Mouse (Mus musculus): Measurements from ENCODE around the gene Wwc2.
A peak's percentile ranks its signal among the peaks of the same experiment; 100 is the strongest.
"Not testable (repeated sequence)": the region's sequence is repeated elsewhere in the genome, so short reads cannot be mapped to it uniquely, and the experiment has no call there.

Gene Wwc2

DNA sequence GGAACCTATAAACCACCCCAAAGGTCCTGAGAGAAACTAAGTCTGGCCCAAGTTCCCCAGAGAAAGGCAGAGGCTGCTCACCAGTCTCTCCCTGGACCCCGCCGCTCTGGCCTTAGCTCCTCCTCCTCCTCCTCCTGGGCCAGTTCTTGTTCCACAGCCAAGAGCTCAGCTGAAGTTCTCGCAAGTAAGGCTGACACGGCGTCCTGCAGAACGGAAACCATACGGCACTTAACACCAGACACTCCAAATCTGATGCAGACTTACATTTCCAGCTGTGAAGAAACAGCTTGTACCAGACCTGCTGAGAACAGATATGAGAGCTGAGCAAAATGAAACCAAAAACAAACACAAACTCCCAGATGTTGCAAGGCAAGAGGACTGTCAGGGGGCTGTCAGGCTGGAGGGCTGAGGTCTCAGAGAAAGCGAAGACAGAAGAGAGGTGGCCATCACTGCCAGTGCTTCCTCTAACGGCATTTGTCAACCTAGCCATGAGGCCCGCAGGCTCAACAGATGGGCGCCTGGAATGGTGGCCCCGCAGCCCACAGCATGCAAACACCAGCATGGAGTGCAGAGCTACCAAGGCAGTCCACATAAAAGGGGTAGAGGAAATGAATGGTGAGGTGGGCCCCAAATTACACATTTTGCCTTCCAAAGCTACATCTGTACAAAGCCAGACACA, 138.8 kb downstream of the Wwc2 start:
- peak; percentile 17 to 39 for DNase-seq (ENCODE audit: low spot score in 2 of 2)

DNA sequence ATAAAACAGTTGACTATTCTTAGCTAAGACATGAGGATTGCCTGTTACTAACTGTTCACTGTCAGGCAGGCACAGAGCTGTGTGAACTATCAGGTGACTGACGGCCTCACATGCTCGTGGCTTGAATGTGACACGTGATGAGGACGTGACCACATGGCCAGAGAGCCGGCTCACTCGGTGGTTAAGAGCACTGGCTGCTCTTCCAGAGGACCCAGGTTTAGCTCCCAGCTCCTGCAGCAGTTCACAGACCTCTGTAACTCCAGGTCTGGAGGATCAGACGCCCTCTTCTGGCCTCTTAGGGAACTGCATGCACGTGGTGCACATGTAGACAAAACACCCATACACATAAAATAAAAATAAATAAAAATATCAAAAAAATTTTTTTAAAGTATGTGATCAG, 140.9 kb downstream of the Wwc2 start:
- peak in 1 of 2 experiments; percentile 59 for DNase-seq (ENCODE audit: low spot score in 2 of 2)

- DNase-seq (ENCODE audit: low spot score in 2 of 2), result no peak
These were observed 142.8 kb downstream of the Wwc2 start for GRCm38 (mm10) chr8:47847931-47848330.

DNA sequence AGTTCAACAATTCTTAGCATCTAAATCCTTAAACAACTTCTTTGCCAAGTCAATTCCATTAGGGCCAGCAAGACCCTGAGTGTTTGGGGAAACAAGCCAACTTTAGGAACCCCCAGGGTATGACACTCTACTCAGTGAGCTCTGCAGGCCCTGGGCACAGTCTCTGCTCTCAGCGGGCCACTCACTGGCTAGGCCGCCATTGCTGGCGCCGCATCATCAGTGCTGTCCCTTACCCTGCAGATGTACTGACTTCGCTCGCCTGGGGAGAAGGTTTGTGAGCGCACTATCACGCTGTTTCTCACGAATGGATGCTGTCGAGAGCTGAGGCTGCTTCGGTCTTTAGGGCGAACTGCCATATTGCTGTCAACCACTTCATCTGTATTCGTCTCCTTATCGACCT, 143.6 kb downstream of the Wwc2 start:
- DNase-seq (ENCODE audit: low spot score in 2 of 2), result no peak

- no peak for DNase-seq (ENCODE audit: low spot score in 2 of 2)
These were observed 144.8 kb downstream of the Wwc2 start for GRCm38 (mm10) chr8:47845956-47846355.

DNA sequence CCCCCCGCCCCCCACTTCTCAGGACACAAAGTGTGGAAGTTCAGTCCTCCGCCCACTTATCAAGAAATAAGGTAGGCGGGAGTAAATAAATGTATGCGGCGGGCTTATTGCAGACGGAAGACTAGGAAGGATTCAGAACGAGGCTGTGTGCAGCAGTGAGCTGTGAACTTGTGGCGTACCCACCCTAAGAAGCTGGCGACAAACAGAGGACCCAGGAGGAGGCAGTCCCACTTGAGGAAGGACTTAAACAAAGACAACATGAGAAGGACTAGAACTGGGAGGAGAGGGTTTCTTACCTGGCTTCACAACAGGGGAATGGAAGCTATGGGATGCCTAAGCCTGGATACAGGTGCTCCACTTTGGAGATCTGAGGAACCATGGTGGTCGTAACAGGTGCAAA, 147.1 kb downstream of the Wwc2 start:
- DNase-seq (ENCODE audit: low spot score in 2 of 2), result no peak

- DNase-seq (ENCODE audit: low spot score in 2 of 2), result no peak
These were observed 147.7 kb downstream of the Wwc2 start for GRCm38 (mm10) chr8:47843063-47843462.

- DNase-seq (ENCODE audit: low spot score in 2 of 2), result no peak
These were observed 156.8 kb downstream of the Wwc2 start for GRCm38 (mm10) chr8:47833944-47834343.

- DNase-seq (ENCODE audit: low spot score in 2 of 2), result no peak
These were observed 158.1 kb downstream of the Wwc2 start for GRCm38 (mm10) chr8:47832616-47833015.

GRCm38 (mm10) chr8:47826911-47827310, 163.8 kb downstream of the Wwc2 start:
- DNase-seq (ENCODE audit: low spot score in 2 of 2), result no peak

DNA sequence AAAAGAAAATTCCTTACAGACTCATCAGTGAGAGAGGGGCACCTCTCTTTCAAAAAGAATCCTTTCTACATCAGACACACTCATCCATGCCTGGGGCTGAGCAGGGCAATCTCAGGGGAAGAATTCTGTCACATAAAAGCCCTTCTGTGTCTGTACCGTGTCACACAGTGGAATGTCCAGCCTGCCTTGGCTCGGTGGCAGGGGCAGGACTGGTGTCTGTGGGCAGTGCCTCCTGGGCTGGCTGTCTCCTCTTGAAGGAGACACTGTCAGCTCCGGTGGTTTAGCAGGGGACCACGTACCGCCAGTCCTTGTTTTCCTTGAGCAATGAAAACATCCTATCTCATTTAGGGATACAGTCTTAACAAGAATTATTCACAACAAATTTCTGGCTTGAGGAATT, 165.1 kb downstream of the Wwc2 start:
- no peak for DNase-seq (ENCODE audit: low spot score in 2 of 2)

- no peak for DNase-seq (ENCODE audit: low spot score in 2 of 2)
These were observed 166.5 kb downstream of the Wwc2 start, which contains the start of gene Cldn22 for GRCm38 (mm10) chr8:47824182-47824581. Gene Cldn22 (plus strand): TSS chr8:47824482.

DNA sequence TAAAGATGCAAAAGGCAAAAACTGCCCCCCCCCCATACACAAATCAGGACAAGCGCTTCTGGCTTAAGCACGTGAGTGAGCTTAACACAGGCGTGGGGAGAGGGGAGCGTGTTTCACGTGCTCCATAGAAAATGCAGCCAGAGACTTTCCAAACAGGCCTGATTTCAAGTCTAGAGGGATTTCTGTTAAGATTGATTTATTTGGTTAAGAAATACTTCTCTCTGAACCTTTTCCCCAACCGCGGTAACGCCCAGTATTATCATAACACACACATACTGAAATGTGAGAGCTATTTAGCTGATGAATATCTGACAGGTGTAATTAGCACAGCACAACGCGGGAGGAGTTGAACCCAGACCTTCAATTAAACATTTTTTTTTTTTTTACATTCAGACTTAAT, 166.9 kb downstream of the Wwc2 start:
- DNase-seq (ENCODE audit: low spot score in 2 of 2), result no peak

DNA sequence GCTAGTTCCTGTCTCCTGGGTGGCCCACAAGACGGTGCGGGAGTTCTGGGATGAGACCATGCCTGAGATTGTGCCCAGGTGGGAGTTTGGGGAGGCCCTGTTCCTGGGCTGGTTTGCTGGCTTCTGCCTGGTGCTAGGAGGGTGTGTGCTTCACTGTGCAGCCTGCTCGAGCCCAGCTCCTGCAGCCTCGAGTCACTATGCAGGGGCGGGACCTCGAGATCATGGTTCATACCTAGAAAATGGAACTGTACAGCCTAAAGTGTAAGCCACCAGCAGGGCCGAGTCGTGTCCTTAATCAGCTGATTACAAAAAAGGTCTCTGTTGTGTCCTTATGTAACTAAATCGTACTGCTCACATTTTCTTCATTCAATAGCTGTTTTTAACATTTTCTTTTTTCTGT, 168.2 kb downstream of the Wwc2 start:
- not testable (repeated sequence) for DNase-seq (ENCODE audit: low spot score in 2 of 2)

GRCm38 (mm10) chr8:47821843-47822242, 168.9 kb downstream of the Wwc2 start, which contains the start of gene Cldn24:
Gene Cldn24 (plus strand): TSS chr8:47822143.
- no peak for DNase-seq (ENCODE audit: low spot score in 2 of 2)

DNA sequence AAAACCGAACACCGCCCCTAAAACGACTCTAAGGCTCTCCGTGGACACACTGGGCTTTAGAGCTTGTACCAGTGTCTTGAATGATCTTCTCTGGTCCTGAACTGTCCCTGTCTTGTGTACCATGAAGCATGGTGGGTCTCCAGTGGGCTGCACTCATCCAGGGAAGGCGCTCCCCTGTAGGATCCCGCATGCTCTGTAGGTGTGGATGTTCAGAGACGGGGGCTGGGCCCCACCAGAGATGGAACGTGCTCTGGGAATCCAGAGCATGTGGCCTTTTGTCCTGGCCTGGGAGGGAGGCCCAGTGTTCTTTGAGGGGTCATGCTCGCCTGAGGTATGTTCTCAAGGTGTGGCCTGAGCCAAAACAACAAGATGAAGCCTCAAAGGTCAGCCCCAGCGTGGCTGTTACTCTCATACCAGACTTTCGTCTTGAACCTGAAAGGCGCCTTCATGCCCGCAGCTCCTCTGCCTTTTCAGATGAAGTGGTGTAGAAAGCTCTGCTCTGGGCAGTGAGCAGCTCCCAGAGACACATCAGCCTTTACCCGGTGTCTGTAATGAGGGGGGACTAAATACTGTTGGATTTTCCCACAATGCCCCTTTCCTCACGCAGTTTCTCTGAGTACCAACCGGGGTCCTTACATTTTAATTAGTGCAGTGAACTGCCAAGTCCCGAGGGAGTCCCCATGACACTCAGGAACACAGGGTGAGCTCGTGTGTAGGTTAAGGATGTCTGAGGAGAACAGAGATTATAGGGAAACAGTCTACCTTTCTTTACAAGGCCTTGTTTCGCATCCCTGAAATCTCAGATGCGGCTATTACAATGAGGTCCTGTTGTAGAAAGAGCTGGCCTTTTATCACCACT, 169.6 kb downstream of the Wwc2 start:
- no peak for DNase-seq (ENCODE audit: low spot score in 2 of 2)

- no peak for DNase-seq (ENCODE audit: low spot score in 2 of 2)
These were observed 171.7 kb downstream of the Wwc2 start for GRCm38 (mm10) chr8:47819034-47819433.

DNA sequence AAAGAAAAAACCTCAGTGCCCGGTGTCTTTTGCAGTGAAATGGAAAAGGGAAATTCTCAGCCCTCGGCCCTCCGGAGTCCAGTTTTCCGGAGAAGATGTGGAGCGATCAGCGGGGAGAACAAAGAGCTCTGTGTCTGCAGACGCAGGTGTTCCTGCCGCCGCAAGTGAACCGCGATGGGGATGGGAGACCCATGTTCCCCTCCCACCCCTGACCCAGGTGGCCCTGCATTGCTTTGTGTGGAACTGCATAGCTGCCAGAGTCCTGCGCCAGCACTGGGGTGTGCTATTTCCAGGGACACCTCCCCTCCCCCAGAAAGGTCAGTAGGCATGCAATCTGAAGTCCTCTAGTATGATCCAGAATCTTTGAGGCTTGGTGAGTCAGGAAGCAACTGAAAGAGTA, 179.5 kb downstream of the Wwc2 start:
- DNase-seq (ENCODE audit: low spot score in 2 of 2), result no peak

DNA sequence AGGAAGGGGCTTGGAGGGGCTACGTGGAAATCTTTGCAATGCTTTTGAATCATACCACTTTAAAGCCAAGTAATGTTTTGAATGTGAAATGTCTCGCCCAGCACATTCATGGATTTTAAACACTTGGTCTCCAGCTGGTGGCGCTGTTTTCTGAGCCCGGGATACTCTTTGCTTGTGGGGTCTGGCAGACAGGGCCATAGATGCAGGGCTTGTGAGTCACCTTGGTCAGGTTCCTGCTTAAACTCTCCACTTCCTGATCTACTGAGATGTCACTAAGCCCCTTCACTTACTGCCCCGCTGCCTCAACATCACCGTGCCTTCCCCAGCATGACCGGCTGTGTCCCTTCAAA, 180.1 kb downstream of the Wwc2 start:
- DNase-seq (ENCODE audit: low spot score in 2 of 2), result no peak

DNA sequence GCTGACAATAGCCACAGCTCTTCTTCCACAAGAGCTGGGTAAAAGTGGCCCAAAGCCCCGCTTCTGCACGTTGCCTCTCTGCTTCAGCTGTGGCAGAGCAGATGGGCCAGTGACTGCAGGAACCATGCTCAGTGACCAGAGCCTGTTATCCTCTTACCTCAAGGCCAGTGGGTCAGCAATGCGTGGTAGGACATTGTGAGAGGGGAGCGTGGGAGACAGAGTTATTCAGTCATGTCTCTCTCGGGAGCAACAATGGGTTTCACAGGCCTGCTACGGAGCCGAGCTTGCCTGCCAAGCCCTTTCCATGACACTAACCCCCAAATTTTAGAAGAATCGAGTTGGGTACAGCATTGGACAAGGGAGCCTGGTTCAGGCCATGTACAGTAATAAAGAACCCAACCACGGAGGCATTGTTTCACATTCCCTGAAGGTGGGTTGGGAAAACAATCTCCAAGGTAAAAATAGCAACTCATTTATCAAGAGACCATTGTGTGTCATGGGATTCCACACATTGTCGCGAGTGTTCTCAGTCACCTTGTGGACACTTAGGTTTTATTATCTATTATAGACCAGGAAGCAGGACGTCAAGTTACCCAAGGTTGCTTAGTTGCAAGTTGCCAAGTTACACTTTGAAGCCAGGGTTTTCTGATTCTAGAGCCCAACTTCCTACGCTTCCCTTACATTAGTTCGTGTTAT, 180.6 kb downstream of the Wwc2 start:
- no peak for DNase-seq (ENCODE audit: low spot score in 2 of 2)

GRCm38 (mm10) chr8:47804262-47804661, 186.5 kb downstream of the Wwc2 start:
- DNase-seq (ENCODE audit: low spot score in 2 of 2), result no peak

DNA sequence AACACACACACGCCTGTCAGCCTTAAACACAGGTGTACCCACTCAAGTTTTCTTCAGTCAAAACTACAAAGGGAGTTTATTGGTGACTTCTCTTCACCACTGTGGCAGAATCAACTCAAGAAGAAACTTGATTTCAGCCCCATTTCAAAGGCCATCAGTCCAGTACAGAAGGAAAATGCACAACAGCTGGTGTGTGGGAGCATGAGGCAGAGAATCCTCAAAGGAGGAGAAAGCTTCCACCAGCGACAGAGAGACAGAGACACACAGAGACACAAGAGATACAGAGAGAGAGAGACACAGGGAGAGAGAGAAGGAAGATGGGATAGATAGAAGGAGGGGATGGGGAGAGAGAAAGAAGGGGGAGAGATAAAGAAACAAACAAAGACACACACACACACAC, 188.4 kb downstream of the Wwc2 start:
- no peak for DNase-seq (ENCODE audit: low spot score in 2 of 2)

DNA sequence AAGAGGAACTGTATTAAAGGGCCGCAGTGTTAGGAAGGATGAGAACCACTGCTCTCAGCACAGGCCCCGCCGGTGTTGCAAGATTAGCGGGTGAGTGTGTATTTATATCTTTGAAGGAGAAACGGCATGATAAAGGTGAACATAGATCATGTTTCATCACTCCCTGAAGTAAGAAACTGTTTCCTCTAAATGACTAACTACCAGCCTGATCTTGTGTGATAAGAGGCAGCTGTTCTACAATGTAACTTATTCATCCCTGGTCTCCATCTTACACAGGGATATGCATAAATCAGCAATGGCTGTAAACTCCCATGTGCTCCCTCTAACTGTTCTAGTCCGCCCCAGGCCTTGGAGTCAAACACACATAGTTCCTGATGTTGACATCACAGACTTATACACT, 191.3 kb downstream of the Wwc2 start:
- no peak for DNase-seq (ENCODE audit: low spot score in 2 of 2)
